Mouse (Mus musculus): ENCODE measurements around the gene Ttc8. TPM values are rescaled to one million over a fixed set of nuclear protein-coding genes. Genes with fewer than 3 reads are reported as not detected.

Gene Ttc8
- polyA plus RNA-seq, 1 experiment from 2014 or later = 39.2 TPM

DNA sequence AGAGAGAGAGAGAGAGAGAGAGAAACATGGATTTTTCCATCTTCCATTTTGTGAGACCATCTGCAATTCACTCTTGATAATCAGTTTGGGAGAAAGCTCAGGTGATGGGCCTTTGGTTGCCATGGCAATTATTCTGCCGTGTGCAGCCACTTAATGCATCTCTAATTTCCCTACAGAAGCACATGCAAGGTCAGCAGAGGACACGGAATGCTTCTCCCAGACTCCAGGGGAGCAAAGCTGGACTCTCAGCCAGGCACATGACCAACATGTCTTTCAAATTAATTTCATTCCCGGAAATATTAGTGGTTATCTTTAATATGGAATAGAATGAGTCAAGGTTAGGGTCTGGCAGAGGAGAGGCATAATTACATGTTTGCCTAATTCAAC, 71.4 kb downstream of the Ttc8 start:
- H3K4me1 ChIP-seq (replicated peaks; ENCODE audit: control insufficient read depth, insufficient read depth, low read length) = peaks cover 2% of the 10 kb centered on the region; the same call in 1 of the 2 replicates
- H3K4me3 ChIP-seq (replicated peaks; ENCODE audit: low read length) = no peak overlapping the region
- ATAC-seq = no peak
- no peak overlapping the region for H3K27ac ChIP-seq (ENCODE audit: low read length)
- 67% methylated on average over 3 of the region's 3 CpGs for WGBS
- H3K9ac ChIP-seq (replicated peaks; ENCODE audit: low read depth, low read length) = no peak overlapping the region
- H3K9me3 ChIP-seq (ENCODE audit: control insufficient read depth, low read length) = no peaks in the 10 kb centered on the region
- H3K27me3 ChIP-seq (replicated peaks; ENCODE audit: control insufficient read depth, insufficient read depth, low read length) = no peaks in the 10 kb centered on the region
- H3K36me3 ChIP-seq (ENCODE audit: control insufficient read depth, insufficient read depth) = no peaks in the 10 kb centered on the region
- H3K4me2 ChIP-seq (ENCODE audit: low read length) = no peak overlapping the region

DNA sequence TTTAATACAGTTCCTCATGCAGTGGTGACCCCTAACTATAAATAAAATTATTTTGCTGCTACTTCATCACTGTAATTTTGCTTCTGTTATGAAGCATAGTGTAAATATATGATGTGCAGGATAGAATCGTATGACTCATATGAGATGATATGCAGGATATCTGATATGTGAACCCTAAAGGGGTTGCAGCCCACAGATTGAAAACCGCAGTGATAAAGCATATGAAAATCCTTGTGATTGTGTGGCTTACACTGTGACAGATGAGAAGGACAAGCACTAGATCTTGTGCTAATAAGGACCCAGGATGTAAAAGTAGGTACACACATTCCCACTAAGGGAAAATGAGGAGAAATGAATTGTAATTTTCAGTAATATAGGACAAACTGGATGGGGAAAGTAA, 73.4 kb downstream of the Ttc8 start:
- Histone ChIP-seq H3K9ac (replicated peaks; ENCODE audit: low read depth, low read length) (no peak overlapping the region), H3K4me3 (replicated peaks; ENCODE audit: low read length) (no peak overlapping the region), H3K27me3 (replicated peaks; ENCODE audit: control insufficient read depth, insufficient read depth, low read length) (no peaks in the 10 kb centered on the region), H3K4me2 (ENCODE audit: low read length) (no peak overlapping the region), H3K27ac (ENCODE audit: low read length) (no peak overlapping the region), H3K9me3 (ENCODE audit: control insufficient read depth, low read length) (no peaks in the 10 kb centered on the region), H3K36me3 (ENCODE audit: control insufficient read depth, insufficient read depth) (no peaks in the 10 kb centered on the region), H3K4me1 (replicated peaks; ENCODE audit: control insufficient read depth, insufficient read depth, low read length) (peaks cover 2% of the 10 kb centered on the region; the same call in 1 of the 2 replicates)
- WGBS = 94% methylated on average over 2 of the region's 2 CpGs
- no peak for ATAC-seq

DNA sequence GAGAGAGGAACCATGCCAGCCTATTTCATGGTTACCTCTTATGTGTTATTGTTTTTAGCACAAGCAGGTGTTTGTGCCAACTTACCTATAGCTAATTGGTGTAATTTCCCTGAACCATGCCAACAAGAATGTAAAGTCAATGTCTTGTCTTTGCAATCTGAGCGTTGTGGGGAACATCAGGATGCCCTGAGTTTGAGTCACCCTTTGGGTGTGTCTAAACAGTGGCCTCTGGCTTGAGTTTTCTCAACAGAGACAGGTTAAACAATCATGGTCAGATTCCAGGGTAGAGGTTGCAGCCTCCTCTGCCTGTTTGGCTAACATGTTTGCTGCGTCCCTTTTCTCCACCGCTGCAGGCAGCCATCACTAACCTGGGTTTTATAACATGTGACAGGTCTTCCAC, 74.0 kb downstream of the Ttc8 start:
- Histone ChIP-seq H3K9ac (replicated peaks; ENCODE audit: low read depth, low read length) (no peak overlapping the region), H3K4me1 (replicated peaks; ENCODE audit: control insufficient read depth, insufficient read depth, low read length) (peaks cover 2% of the 10 kb centered on the region; the same call in 1 of the 2 replicates), H3K9me3 (ENCODE audit: control insufficient read depth, low read length) (no peaks in the 10 kb centered on the region), H3K4me2 (ENCODE audit: low read length) (no peak overlapping the region), H3K36me3 (ENCODE audit: control insufficient read depth, insufficient read depth) (no peaks in the 10 kb centered on the region), H3K27ac (ENCODE audit: low read length) (no peak overlapping the region), H3K27me3 (replicated peaks; ENCODE audit: control insufficient read depth, insufficient read depth, low read length) (no peaks in the 10 kb centered on the region), H3K4me3 (replicated peaks; ENCODE audit: low read length) (no peak overlapping the region)
- no peak for ATAC-seq
- 89% methylated on average over 3 of the region's 3 CpGs for WGBS

DNA sequence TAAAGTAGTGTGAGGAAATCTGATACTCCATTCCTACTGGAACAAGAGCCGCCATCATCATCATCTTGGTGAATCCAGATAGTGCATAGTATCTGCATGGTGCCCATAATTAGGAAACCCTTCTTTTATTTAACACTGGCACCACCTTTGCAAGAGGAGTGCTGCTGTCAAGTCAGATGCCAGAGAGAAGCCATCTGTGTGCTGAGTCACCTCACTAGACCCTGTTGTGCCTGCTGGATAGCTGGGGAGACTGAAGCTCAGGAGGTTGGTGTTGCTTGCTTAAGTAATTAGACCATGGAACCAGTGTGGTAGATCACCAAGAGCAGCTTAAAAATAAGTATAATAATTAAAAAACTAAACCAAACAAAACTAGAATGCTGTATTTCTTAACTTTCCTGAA, 75.5 kb downstream of the Ttc8 start:
- Histone ChIP-seq H3K9me3 (ENCODE audit: control insufficient read depth, low read length) (no peaks in the 10 kb centered on the region), H3K27ac (ENCODE audit: low read length) (no peak overlapping the region), H3K27me3 (replicated peaks; ENCODE audit: control insufficient read depth, insufficient read depth, low read length) (no peaks in the 10 kb centered on the region), H3K4me1 (replicated peaks; ENCODE audit: control insufficient read depth, insufficient read depth, low read length) (peaks cover 2% of the 10 kb centered on the region; the same call in 1 of the 2 replicates), H3K4me2 (ENCODE audit: low read length) (no peak overlapping the region), H3K9ac (replicated peaks; ENCODE audit: low read depth, low read length) (no peak overlapping the region), H3K36me3 (ENCODE audit: control insufficient read depth, insufficient read depth) (no peaks in the 10 kb centered on the region), H3K4me3 (replicated peaks; ENCODE audit: low read length) (no peak overlapping the region)
- ATAC-seq = no peak
- WGBS = 93% methylated on average over 1 of the region's 1 CpGs

DNA sequence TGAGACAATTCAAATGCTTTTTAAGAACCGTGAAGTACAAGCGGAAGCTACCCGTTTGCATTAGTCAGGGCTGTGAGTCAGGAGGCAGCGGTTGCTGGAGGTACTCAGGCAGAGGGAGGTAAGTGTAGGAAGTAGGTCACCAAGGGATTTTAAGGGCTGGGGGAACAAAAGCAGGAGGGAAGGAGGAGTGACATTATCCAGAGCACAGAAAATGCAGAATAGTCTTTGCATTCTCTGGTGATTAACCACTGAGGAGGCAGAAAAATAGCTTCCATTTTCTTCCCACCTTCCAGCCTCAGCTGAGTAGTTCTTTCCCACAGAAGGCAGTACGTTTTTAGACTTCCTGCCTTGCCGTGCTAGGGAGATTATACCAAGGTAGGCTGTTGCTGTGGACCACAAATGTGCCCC, 76.2 kb downstream of the Ttc8 start:
- H3K9me3 ChIP-seq (ENCODE audit: control insufficient read depth, low read length) = no peaks in the 10 kb centered on the region
- ATAC-seq = no peak

GRCm38 (mm10) chr12:98997046-98997445, 76.7 kb downstream of the Ttc8 start:
- 88% methylated on average over 5 of the region's 5 CpGs for WGBS
- Histone ChIP-seq H3K36me3 (ENCODE audit: control insufficient read depth, insufficient read depth) (no peaks in the 10 kb centered on the region), H3K4me2 (ENCODE audit: low read length) (no peak overlapping the region), H3K27me3 (replicated peaks; ENCODE audit: control insufficient read depth, insufficient read depth, low read length) (no peaks in the 10 kb centered on the region), H3K4me1 (replicated peaks; ENCODE audit: control insufficient read depth, insufficient read depth, low read length) (no peaks in the 10 kb centered on the region), H3K4me3 (replicated peaks; ENCODE audit: low read length) (no peak overlapping the region), H3K9ac (replicated peaks; ENCODE audit: low read depth, low read length) (no peak overlapping the region), H3K27ac (ENCODE audit: low read length) (no peak overlapping the region), H3K9me3 (ENCODE audit: control insufficient read depth, low read length) (no peaks in the 10 kb centered on the region)
- no peak for ATAC-seq

More for the DNA sequence above, 76.2 kb downstream of the Ttc8 start:
- H3K27ac ChIP-seq (ENCODE audit: low read length) = no peak overlapping the region
- H3K4me1 ChIP-seq (replicated peaks; ENCODE audit: control insufficient read depth, insufficient read depth, low read length) = 0 out of 2 replicates have a peak, but pooled peaks cover 2% of the 10 kb centered on the region
- H3K9ac ChIP-seq (replicated peaks; ENCODE audit: low read depth, low read length) = no peak overlapping the region
- no peaks in the 10 kb centered on the region for H3K36me3 ChIP-seq (ENCODE audit: control insufficient read depth, insufficient read depth)
- no peak overlapping the region for H3K4me3 ChIP-seq (replicated peaks; ENCODE audit: low read length)
- no peaks in the 10 kb centered on the region for H3K27me3 ChIP-seq (replicated peaks; ENCODE audit: control insufficient read depth, insufficient read depth, low read length)
- H3K4me2 ChIP-seq (ENCODE audit: low read length) = no peak overlapping the region
- 24% methylated on average over 6 of the region's 6 CpGs for WGBS

DNA sequence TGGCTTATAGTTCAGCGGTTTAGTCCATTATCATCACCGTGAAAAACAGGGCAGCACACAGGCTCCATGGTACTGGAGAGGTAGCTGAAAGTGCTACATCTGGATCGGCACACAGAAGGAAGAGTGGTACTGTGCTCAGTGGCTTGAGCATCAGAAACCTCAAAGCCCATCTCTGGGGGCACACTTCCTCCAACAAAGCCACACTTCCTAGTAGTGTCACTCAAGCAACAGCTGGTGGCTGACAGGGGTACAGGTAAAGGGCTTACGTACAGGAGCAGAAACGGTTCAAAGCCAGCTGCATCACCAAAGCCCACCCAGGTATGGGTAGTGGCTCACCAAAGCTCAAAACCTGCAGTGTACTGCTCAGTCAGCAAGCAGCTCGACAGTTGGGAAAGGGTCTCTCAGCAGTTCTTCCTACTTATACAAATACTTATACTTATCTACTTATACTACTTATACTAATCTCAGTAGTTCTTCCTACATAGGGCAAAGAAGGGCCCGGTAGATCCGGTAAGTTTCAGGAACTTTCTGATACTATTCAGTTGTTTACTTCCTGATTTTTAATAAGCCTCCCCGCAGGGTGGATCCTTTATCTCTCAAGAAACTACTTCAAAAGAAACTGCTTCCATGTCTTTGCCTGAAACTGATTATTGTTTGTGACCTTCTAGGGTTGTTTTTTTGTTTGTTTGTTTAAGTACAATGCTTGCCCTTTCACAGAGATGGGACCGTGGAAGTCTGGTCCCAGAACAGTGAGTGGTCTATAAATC, 78.5 kb downstream of the Ttc8 start:
- Histone ChIP-seq H3K9ac (replicated peaks; ENCODE audit: low read depth, low read length) (no peak overlapping the region), H3K9me3 (ENCODE audit: control insufficient read depth, low read length) (no peaks in the 10 kb centered on the region), H3K27me3 (replicated peaks; ENCODE audit: control insufficient read depth, insufficient read depth, low read length) (no peaks in the 10 kb centered on the region), H3K36me3 (ENCODE audit: control insufficient read depth, insufficient read depth) (no peaks in the 10 kb centered on the region), H3K4me3 (replicated peaks; ENCODE audit: low read length) (no peak overlapping the region), H3K27ac (ENCODE audit: low read length) (no peak overlapping the region), H3K4me1 (replicated peaks; ENCODE audit: control insufficient read depth, insufficient read depth, low read length) (0 out of 2 replicates have a peak, but pooled peaks cover 2% of the 10 kb centered on the region), H3K4me2 (ENCODE audit: low read length) (no peak overlapping the region)
- no peak for ATAC-seq
- WGBS = 91% methylated on average over 10 of the region's 10 CpGs

DNA sequence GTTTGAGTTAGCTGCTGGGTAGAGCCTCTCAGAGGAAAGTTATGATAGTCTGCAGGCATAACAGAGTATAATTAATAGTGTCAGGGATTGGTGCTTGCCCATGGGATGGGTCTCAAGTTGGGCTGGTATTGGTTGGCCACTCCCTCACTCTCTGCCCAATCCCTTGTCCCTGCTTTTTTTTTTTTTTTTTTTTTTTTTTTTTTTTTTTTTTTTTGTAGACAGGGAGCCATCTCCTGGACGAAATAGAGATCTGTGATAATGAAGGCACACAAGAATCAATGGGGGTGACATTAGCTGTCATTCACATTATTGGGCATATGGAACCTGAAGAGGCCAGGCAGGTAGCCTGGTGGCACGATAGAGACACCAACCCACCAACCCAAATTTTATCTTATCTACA, 79.9 kb downstream of the Ttc8 start:
- Histone ChIP-seq H3K4me3 (replicated peaks; ENCODE audit: low read length) (no peak overlapping the region), H3K9ac (replicated peaks; ENCODE audit: low read depth, low read length) (no peak overlapping the region), H3K36me3 (ENCODE audit: control insufficient read depth, insufficient read depth) (no peaks in the 10 kb centered on the region), H3K4me1 (replicated peaks; ENCODE audit: control insufficient read depth, insufficient read depth, low read length) (0 out of 2 replicates have a peak, but pooled peaks cover 2% of the 10 kb centered on the region), H3K27ac (ENCODE audit: low read length) (no peak overlapping the region), H3K27me3 (replicated peaks; ENCODE audit: control insufficient read depth, insufficient read depth, low read length) (no peaks in the 10 kb centered on the region), H3K4me2 (ENCODE audit: low read length) (no peak overlapping the region), H3K9me3 (ENCODE audit: control insufficient read depth, low read length) (no peaks in the 10 kb centered on the region)
- 72% methylated on average over 2 of the region's 2 CpGs for WGBS
- no peak for ATAC-seq

DNA sequence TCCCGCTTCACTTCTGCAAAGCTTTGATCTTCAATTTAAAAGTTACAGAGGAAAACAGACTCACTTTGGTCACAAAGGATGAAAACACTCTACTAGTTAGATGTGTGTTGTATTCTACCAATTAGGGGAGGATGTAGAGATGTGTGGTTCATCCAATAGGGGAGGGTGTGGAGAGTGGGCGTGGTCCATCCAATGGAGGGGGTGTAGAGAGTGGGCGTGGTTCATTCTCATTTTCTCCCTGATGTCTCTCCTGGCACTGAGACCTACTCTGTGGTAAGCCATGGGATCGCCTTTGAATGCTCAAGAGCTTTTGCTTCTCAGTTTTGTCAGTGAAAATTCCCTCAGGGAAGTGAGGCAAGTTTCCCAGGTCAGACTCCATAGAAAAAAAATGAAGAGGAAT, 82.7 kb downstream of the Ttc8 start:
- Histone ChIP-seq H3K27me3 (replicated peaks; ENCODE audit: control insufficient read depth, insufficient read depth, low read length) (no peaks in the 10 kb centered on the region), H3K4me3 (replicated peaks; ENCODE audit: low read length) (no peak overlapping the region), H3K36me3 (ENCODE audit: control insufficient read depth, insufficient read depth) (no peaks in the 10 kb centered on the region), H3K4me1 (replicated peaks; ENCODE audit: control insufficient read depth, insufficient read depth, low read length) (0 out of 2 replicates have a peak, but pooled peaks cover 2% of the 10 kb centered on the region), H3K27ac (ENCODE audit: low read length) (no peak overlapping the region), H3K4me2 (ENCODE audit: low read length) (no peak overlapping the region), H3K9me3 (ENCODE audit: control insufficient read depth, low read length) (no peaks in the 10 kb centered on the region), H3K9ac (replicated peaks; ENCODE audit: low read depth, low read length) (no peak overlapping the region)
- ATAC-seq = no peak
- 75% methylated on average over 4 of the region's 4 CpGs for WGBS
